Mouse (Mus musculus) liver, adult (tissue): ENCODE measurements around the gene Lfng.

Source experiments
- GATA4 ChIP-seq: IDR thresholded peaks from 2 replicates; pipeline ENCODE4 v1.6.1; 2014; ENCODE audit warnings: mild to moderate bottlenecking, low read length; ENCODE audit not compliant: insufficient replicate concordance

Lfng gene

GRCm38 (mm10) chr5:140579221-140579620 lies 27.9 kb upstream of the Lfng start:
- no peak for TF ChIP-seq GATA4

DNA sequence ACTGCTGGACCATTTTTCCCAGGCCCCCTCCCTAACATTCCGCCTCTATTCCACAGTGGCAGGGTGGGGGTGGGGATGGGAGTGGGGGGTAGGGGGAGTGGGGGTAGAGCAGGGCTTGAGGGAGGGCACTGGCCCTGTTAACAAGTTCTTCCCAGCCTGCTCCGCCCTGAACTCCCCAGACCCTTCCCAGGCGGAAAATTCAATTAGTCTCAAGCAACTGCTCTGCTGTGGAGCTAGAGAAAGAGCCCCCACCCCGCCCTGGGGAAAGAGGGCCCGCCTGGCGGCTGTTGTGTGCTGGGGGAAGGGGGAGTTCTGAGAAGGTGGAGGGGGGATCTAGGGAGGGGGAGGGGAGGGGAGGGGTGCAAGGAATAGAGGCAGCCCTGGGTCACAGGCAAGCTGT lies 27.3 kb upstream of the Lfng start:
- TF ChIP-seq GATA4 = no peak

DNA sequence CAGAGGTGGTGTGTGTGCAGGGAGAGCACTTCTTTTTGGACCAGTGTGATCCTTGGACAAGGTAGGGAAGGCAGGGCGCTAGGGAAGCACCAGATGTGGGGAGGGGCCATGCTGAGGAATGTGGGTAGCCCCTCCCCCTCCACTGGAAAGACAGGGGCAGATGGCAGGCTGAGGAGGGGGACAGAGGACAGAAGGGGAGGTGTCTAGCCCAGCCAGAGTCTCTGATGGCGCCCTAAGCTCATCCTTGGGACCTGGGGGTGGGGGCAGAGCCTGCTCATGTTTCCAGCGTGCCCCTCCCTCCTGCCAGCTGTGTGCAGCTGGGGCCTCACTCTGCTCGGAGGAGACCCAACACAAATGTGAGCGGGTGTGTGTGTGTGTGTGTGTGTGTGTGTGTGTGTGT lies 25.6 kb upstream of the Lfng start:
- no peak for TF ChIP-seq GATA4

DNA sequence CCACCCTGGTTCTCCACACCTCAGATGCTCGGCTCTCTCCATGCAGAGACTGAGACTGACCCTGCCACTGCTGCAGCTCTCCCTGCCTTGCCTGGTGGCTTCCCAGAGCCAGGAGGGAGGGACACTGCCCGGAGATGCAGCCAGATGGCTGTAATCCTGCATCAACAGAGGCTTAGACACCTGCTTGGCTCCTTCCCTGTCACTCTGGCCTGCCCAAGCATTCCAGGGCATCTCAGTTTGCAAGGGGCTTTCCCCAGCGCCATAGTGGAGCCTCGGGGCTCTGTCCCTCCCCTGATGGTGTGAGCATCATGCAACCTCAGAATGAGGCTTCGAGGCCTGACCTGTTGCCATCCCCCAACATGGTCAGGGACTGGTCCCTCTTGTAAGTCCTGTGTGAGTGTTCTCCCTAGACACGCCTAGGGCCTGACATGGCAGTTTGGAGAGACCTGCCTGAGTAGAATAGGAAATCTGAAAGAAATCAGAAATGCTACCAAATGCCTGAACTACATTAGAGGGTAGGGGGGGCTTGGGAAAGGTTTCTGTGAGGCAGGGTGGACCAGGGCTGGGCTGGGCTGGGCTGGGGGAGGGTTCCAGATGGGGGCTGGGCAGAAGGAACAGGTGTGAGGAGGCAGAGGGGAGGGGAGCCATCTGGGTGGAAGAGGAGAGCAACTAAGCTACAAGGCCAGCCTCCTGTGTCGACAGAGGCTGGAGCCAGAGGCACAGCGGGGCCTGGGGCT lies 24.0 kb upstream of the Lfng start:
- no peak for TF ChIP-seq GATA4

- TF ChIP-seq GATA4 = no peak
Measured at GRCm38 (mm10) chr5:140583732-140584368, 23.3 kb upstream of the Lfng start.

GRCm38 (mm10) chr5:140589082-140589774 lies 17.9 kb upstream of the Lfng start:
- TF ChIP-seq GATA4 = no peak

GRCm38 (mm10) chr5:140594846-140595245 lies 12.3 kb upstream of the Lfng start:
- TF ChIP-seq GATA4 = no peak

- no peak for TF ChIP-seq GATA4
Measured at GRCm38 (mm10) chr5:140596426-140596825, 10.7 kb upstream of the Lfng start.

DNA sequence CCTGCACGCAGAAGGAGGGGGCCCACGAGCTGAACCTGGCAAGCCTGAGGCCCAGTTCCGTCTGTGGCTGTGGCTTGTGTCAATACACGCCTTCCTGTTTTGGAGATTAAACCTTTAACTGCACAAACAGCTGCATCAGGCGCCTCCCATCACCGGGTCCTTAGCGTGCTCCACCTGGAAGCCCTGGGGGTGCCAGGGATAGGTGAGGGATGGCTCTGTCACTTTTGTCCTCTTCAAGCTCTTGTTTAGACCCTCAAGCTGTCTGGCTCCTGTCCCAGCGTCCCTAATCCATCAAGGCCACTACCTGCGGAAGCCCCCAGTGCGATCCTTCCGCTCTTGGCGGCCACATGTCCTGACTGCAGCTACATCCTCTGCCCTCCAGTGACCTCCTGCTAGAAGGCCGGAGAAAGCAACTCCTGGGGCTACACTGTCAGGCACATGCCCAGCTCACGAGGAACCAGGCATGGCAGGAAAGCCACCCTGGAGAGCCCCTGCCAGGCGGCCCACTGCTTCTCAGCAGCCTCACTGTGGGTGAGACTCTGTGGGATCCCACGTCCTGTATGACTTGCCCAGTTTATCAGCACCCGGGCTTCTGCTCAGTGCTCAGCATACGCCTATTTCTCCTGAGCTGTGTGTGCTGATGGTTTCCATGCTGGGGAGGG lies 10.1 kb upstream of the Lfng start:
- peak; percentile 28; the same call in 1 of the 2 replicates for TF ChIP-seq GATA4

DNA sequence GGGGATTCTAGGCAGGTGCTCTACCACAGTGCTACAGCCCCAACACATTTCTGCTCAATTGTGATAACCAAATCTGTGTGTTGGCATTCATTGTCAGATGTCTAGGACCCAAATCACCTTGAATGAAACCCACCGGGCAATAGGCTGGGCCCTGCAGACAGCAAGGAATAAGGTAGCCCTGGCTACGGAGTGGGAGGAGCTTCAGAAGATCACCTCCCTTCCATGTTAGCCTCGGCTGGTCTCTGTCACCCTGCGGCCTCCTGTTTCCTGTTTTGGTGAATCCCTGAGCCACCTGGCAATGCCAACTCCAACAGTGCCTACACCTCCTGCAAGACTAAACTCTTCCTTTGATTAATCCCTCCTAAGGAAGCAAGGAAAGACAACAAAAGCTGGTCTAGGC lies 9.3 kb upstream of the Lfng start:
- TF ChIP-seq GATA4 = no peak

- TF ChIP-seq GATA4 = no peak
Measured at GRCm38 (mm10) chr5:140599939-140600338, 7.2 kb upstream of the Lfng start.

DNA sequence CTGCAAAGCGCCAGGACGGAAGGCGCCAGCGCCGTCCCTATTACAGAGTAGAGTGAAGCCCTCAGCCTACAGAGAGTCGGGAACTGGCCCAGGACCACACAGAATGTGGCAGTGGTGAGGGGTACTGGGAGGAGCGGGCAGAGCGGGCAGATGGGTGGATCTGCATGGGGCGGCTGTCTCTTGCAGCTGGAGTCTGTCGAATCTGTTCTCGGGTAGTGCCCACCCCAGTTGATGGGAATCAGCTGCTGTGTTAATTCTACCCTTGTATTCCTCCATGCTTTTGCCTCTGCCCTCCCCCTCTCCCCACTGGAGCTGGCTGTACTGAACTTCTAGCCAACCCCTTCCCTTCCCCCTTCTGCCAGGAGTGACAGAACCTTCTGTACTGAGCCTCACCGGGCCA lies 5.4 kb upstream of the Lfng start:
- no peak for TF ChIP-seq GATA4

- no peak for TF ChIP-seq GATA4
Measured at GRCm38 (mm10) chr5:140602540-140602939, 4.6 kb upstream of the Lfng start.

GRCm38 (mm10) chr5:140604386-140604785 lies 2.7 kb upstream of the Lfng start:
- no peak for TF ChIP-seq GATA4

GRCm38 (mm10) chr5:140605228-140605627 lies 1.9 kb upstream of the Lfng start:
- no peak for TF ChIP-seq GATA4

- TF ChIP-seq GATA4 = no peak
Measured at GRCm38 (mm10) chr5:140606386-140606785, 734 bp upstream of the Lfng start.
